Mouse (Mus musculus): ENCODE measurements at regions not wholly inside any gene's neighbourhood (a gene's known extent, or its start where the extent isn't known, plus 50 kb on each side); places are given as distances from the start of the nearest gene placed in this dataset.

GRCm38 (mm10) chr1:151074508-151075314 lies 81.5 kb upstream of the Hmcn1 start:
- TF ChIP-seq CTCF (IDR thresholded peaks at IDR 0.05; ENCODE audit: extremely low read depth, insufficient read depth, insufficient read length, insufficient replicate concordance), result no peak
- TF ChIP-seq POLR2A (IDR thresholded peaks at IDR 0.05; ENCODE audit: low read depth, low read length), result no peak; the same call in 1 of the 2 replicates
